Comparison of ENCODE assay signal across 15 mouse cellular contexts in the genomic region with DNA sequence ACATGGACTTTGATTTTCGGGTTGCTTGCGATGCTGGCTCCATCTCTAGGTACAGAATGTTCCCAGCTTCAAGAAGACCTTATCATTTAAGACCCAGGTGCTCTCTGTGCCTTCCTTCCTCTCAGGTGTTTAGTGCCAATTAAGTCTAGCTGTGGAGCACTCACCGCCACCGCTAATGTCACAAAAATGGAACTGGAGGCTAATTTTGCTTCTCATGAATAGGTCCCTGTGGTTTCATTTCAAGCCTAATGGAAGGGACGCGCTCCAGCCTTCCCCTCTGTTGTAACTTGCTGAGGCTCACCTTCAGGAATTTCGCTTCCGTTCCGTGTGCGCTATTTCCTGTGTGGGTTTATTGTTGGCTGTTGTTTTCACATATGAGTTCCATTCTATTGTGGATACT.
DNase-seq lines count a peak whose midpoint lies in the region; ATAC-seq lines count a peak whose summit lies in the region.
"Had no signal": no experiment of that assay in that cellular context is flagged by ENCODE, and none has a peak within 500 bp of the region (broad histone marks: within the 10 kb centered on the region; RNA-seq: fewer than 3 reads in every experiment).

No protein-coding gene starts in this region.

- H3K4me1 ChIP-seq in kidney, embryonic 15.5 days = 0 out of 2 replicates have a peak, but pooled peaks cover 4% of the 10 kb centered on the region
- H3K4me1 ChIP-seq in midbrain, embryonic 14.5 days (ENCODE audit: control insufficient read depth, insufficient read depth, low read length) = peaks cover 19% of the 10 kb centered on the region
- H3K4me1 ChIP-seq in midbrain, embryonic 13.5 days (replicated peaks) = peaks cover 20% of the 10 kb centered on the region
- peaks cover 21% of the 10 kb centered on the region for H3K4me1 ChIP-seq in midbrain, embryonic 16.5 days (ENCODE audit: control insufficient read depth, insufficient read depth, low read length)

- WGBS in kidney, embryonic 15.5 days = 83% methylated on average over 10 of the region's 10 CpGs
- 84% methylated on average over 10 of the region's 10 CpGs for WGBS in midbrain, embryonic 14.5 days
- WGBS in midbrain, embryonic 13.5 days = 87% methylated on average over 10 of the region's 10 CpGs
- WGBS in midbrain, embryonic 16.5 days = 73% methylated on average over 10 of the region's 10 CpGs

- H3K27me3 ChIP-seq in kidney, embryonic 15.5 days = no peaks in the 10 kb centered on the region
- no peaks in the 10 kb centered on the region for H3K27me3 ChIP-seq in midbrain, embryonic 14.5 days (ENCODE audit: control insufficient read depth, insufficient read depth, low read length)
- H3K27me3 ChIP-seq in midbrain, embryonic 13.5 days = no peaks in the 10 kb centered on the region
- H3K27me3 ChIP-seq in midbrain, embryonic 16.5 days (ENCODE audit: control insufficient read depth, insufficient read depth, low read depth, low read length) = no peaks in the 10 kb centered on the region

- no peak overlapping the region for H3K4me2 ChIP-seq in kidney, embryonic 15.5 days
- no peak overlapping the region; the same call in 1 of the 2 replicates for H3K4me2 ChIP-seq in midbrain, embryonic 14.5 days (ENCODE audit: low read length)
- no peak overlapping the region for H3K4me2 ChIP-seq in midbrain, embryonic 13.5 days (replicated peaks)
- no peak overlapping the region for H3K4me2 ChIP-seq in midbrain, embryonic 16.5 days (ENCODE audit: low read length)

- H3K4me3 ChIP-seq in kidney, embryonic 15.5 days (replicated peaks) = no peak overlapping the region
- no peak overlapping the region for H3K4me3 ChIP-seq in midbrain, embryonic 14.5 days (replicated peaks; ENCODE audit: low read depth, low read length)
- no peak overlapping the region for H3K4me3 ChIP-seq in midbrain, embryonic 13.5 days (replicated peaks)
- no peak overlapping the region for H3K4me3 ChIP-seq in midbrain, embryonic 16.5 days (ENCODE audit: low read depth, low read length)

- H3K36me3 ChIP-seq in kidney, embryonic 15.5 days = no peaks in the 10 kb centered on the region
- no peaks in the 10 kb centered on the region for H3K36me3 ChIP-seq in midbrain, embryonic 14.5 days (ENCODE audit: control insufficient read depth, insufficient read depth, low read length)
- H3K36me3 ChIP-seq in midbrain, embryonic 13.5 days = no peaks in the 10 kb centered on the region
- no peaks in the 10 kb centered on the region for H3K36me3 ChIP-seq in midbrain, embryonic 16.5 days (ENCODE audit: control insufficient read depth, insufficient read depth, low read length)

- no peaks in the 10 kb centered on the region for H3K9me3 ChIP-seq in kidney, embryonic 15.5 days (replicated peaks)
- H3K9me3 ChIP-seq in midbrain, embryonic 14.5 days (ENCODE audit: control insufficient read depth, low read length) = no peaks in the 10 kb centered on the region
- H3K9me3 ChIP-seq in midbrain, embryonic 13.5 days = no peaks in the 10 kb centered on the region
- H3K9me3 ChIP-seq in midbrain, embryonic 16.5 days (replicated peaks; ENCODE audit: control insufficient read depth, low read length, poor library complexity, severe bottlenecking) = no peaks in the 10 kb centered on the region

- 0 out of 2 replicates have a peak overlapping the region, but pooled peaks have one; percentile 27 for H3K27ac ChIP-seq in kidney, embryonic 15.5 days
- 0 out of 2 replicates have a peak overlapping the region, but pooled peaks have one; percentile 32 for H3K27ac ChIP-seq in midbrain, embryonic 14.5 days (replicated peaks; ENCODE audit: low read depth, low read length)
- H3K27ac ChIP-seq in midbrain, embryonic 13.5 days = no peak overlapping the region
- no peak overlapping the region; the same call in 1 of the 2 replicates for H3K27ac ChIP-seq in midbrain, embryonic 16.5 days (ENCODE audit: low read length)

- no peak overlapping the region for H3K9ac ChIP-seq in kidney, embryonic 15.5 days
- no peak overlapping the region for H3K9ac ChIP-seq in midbrain, embryonic 14.5 days (replicated peaks; ENCODE audit: low read length)
- no peak overlapping the region for H3K9ac ChIP-seq in midbrain, embryonic 13.5 days (replicated peaks)
- H3K9ac ChIP-seq in midbrain, embryonic 16.5 days (ENCODE audit: low read depth, low read length) = no peak overlapping the region
- H3K9ac ChIP-seq: liver, postnatal 0 days had no signal

- ATAC-seq in kidney, embryonic 15.5 days (replicated peaks; ENCODE audit: low FRiP score) = no peak
- no peak for ATAC-seq in midbrain, embryonic 14.5 days (ENCODE audit: low FRiP score, low TSS enrichment)
- no peak for ATAC-seq in midbrain, embryonic 13.5 days
- ATAC-seq in midbrain, embryonic 16.5 days = peak; percentile 12; the same call in 1 of the 2 replicates
- ATAC-seq: inflammation-experienced regulatory T-cells, adult 6 months; liver, postnatal 0 days had no signal

- peak; percentile 84 for DNase-seq in heart, adult 11 months
- DNase-seq in heart, adult 8-10 months (ENCODE audit: low spot score) = no peak
- no peak for DNase-seq in kidney, postnatal 10 days
- peak; percentile 8 for DNase-seq in midbrain, embryonic 14.5 days
- DNase-seq in urinary bladder, adult 2 months (ENCODE audit: low spot score) = no peak
- DNase-seq: adrenal gland, adult 2 months; cerebellum, adult 11-12 months; gastrocnemius, postnatal 36 days; kidney, adult 9 months; liver; liver, postnatal 0 days had no signal

Comparison
In these comparisons a context has a peak if more than half of its experiments do, and no peak if none do; other contexts are left out.
1. DNase-seq: peak in heart, adult 11 months (single experiment) and midbrain, embryonic 14.5 days (single experiment); none in heart, adult 8-10 months (single experiment), kidney, postnatal 10 days (single experiment) and urinary bladder, adult 2 months (single experiment).
2. H3K27ac ChIP-seq: peak in kidney, embryonic 15.5 days (single experiment) and midbrain, embryonic 14.5 days (single experiment); none in midbrain, embryonic 13.5 days (single experiment) and midbrain, embryonic 16.5 days (single experiment).